Mouse (Mus musculus) left cerebral cortex, postnatal 36 days (tissue): ENCODE data around the gene Bmpr1a. TPM values are rescaled to one million over a fixed set of nuclear protein-coding genes. Genes with fewer than 3 reads are reported as not detected.
"Not testable (repeated sequence)": the region's sequence is repeated elsewhere in the genome, so short reads cannot be mapped to it uniquely, and the experiment has no call there.

Source experiments
- DNase-seq, 2 experiments: peaks; one replicate each; pipeline ENCODE4 v3.0.0; 2021 to 2022; ENCODE audit warnings: low spot score in 2 of 2, mixed read lengths in 1 of 2
- intact Hi-C: fragments of 180-260 bp; cut with DNase I; formaldehyde crosslinking; loops from one replicate; pipeline ENCODE4 v1.15.1; 2025
- total RNA-seq, 2 experiments: library from RNA; stranded (reverse); gene quantifications; 2 replicates each; pipeline ENCODE4 v1.2.3; 2021

The Bmpr1a gene
- total RNA-seq, 2 experiments from 2014 or later, result 34.3 to 38.3 TPM

GRCm38 (mm10) chr14:34459386-34459785, 43.8 kb downstream of the Bmpr1a start:
- intact Hi-C loops, result loop anchor here (2.0 kb wide), 1 partner anchor 89 kb away; no protein-coding TSS in a partner anchor
- DNase-seq, result no peak

GRCm38 (mm10) chr14:34458880-34459279, 44.3 kb downstream of the Bmpr1a start:
- DNase-seq, result no peak
- intact Hi-C loops, result loop anchor here (2.0 kb wide), 1 partner anchor 90 kb away; no protein-coding TSS in a partner anchor

GRCm38 (mm10) chr14:34454282-34454681, 48.9 kb downstream of the Bmpr1a start:
- no peak for DNase-seq
- intact Hi-C loops, result no loop called here

GRCm38 (mm10) chr14:34453648-34454047, 49.5 kb downstream of the Bmpr1a start:
- DNase-seq, result no peak
- intact Hi-C loops, result no loop called here

GRCm38 (mm10) chr14:34451872-34452271, 51.3 kb downstream of the Bmpr1a start:
- DNase-seq, result no peak
- intact Hi-C loops, result no loop called here

GRCm38 (mm10) chr14:34450451-34450850, 52.7 kb downstream of the Bmpr1a start:
- intact Hi-C loops, result no loop called here

GRCm38 (mm10) chr14:34449807-34450206, 53.3 kb downstream of the Bmpr1a start:
- intact Hi-C loops, result no loop called here
- no peak for DNase-seq

More at GRCm38 (mm10) chr14:34450451-34450850, 52.7 kb downstream of the Bmpr1a start:
- DNase-seq, result no peak

- no peak for DNase-seq
- intact Hi-C loops, result no loop called here
Observed at GRCm38 (mm10) chr14:34448398-34448797, 54.7 kb downstream of the Bmpr1a start.

GRCm38 (mm10) chr14:34447659-34448058, 55.5 kb downstream of the Bmpr1a start:
- intact Hi-C loops, result no loop called here
- no peak for DNase-seq

GRCm38 (mm10) chr14:34446624-34447023, 56.5 kb downstream of the Bmpr1a start:
- intact Hi-C loops, result no loop called here

GRCm38 (mm10) chr14:34445348-34445747, 57.8 kb downstream of the Bmpr1a start:
- intact Hi-C loops, result no loop called here
- DNase-seq, result no peak

More at GRCm38 (mm10) chr14:34446624-34447023, 56.5 kb downstream of the Bmpr1a start:
- no peak for DNase-seq

GRCm38 (mm10) chr14:34444924-34445323, 58.2 kb downstream of the Bmpr1a start:
- intact Hi-C loops, result loop anchor here (5.0 kb wide), 1 partner anchor 57 kb away; the partner anchor contains the start of gene Bmpr1a

GRCm38 (mm10) chr14:34444368-34444767, 58.8 kb downstream of the Bmpr1a start:
- DNase-seq, result no peak
- intact Hi-C loops, result loop anchor here (5.0 kb wide), 1 partner anchor 58 kb away; the partner anchor contains the start of gene Bmpr1a

More at GRCm38 (mm10) chr14:34444924-34445323, 58.2 kb downstream of the Bmpr1a start:
- DNase-seq, result no peak

- no peak for DNase-seq
- intact Hi-C loops, result loop anchor here (5.0 kb wide), 1 partner anchor 60 kb away; the partner anchor contains the start of gene Bmpr1a
Observed at GRCm38 (mm10) chr14:34442531-34442930, 60.6 kb downstream of the Bmpr1a start.

GRCm38 (mm10) chr14:34440526-34441066, 62.5 kb downstream of the Bmpr1a start:
- intact Hi-C loops, result loop anchor here (5.0 kb wide), 1 partner anchor 62 kb away; the partner anchor contains the start of gene Bmpr1a
- DNase-seq, result no peak

- intact Hi-C loops, result no loop called here
- DNase-seq, result no peak
Observed at GRCm38 (mm10) chr14:34429069-34429468, 74.1 kb downstream of the Bmpr1a start.

- DNase-seq, result no peak
- intact Hi-C loops, result no loop called here
Observed at GRCm38 (mm10) chr14:34428274-34428673, 74.9 kb downstream of the Bmpr1a start.

- DNase-seq, result no peak
- intact Hi-C loops, result no loop called here
Observed at GRCm38 (mm10) chr14:34421078-34421477, 82.1 kb downstream of the Bmpr1a start.

- intact Hi-C loops, result no loop called here
- DNase-seq, result no peak
Observed at GRCm38 (mm10) chr14:34417501-34417900, 85.6 kb downstream of the Bmpr1a start.

- intact Hi-C loops, DNase-seq: not testable (repeated sequence)
Observed at GRCm38 (mm10) chr14:34416946-34417345, 86.2 kb downstream of the Bmpr1a start.

- intact Hi-C loops, result no loop called here
- DNase-seq, result no peak
Observed at GRCm38 (mm10) chr14:34412164-34412896, 90.8 kb downstream of the Bmpr1a start.
